Mouse (Mus musculus) forelimb bud, embryonic 11.5 days (tissue): ENCODE data around the gene Rnaset2b.
"Not testable (repeated sequence)": the region's sequence is repeated elsewhere in the genome, so short reads cannot be mapped to it uniquely, and the experiment has no call there.

Experiments used
- DNase-seq: peaks from one replicate; pipeline ENCODE4 v3.0.0-alpha.2; 2012; ENCODE audit warnings: low read depth, low spot score

Gene Rnaset2b

DNA sequence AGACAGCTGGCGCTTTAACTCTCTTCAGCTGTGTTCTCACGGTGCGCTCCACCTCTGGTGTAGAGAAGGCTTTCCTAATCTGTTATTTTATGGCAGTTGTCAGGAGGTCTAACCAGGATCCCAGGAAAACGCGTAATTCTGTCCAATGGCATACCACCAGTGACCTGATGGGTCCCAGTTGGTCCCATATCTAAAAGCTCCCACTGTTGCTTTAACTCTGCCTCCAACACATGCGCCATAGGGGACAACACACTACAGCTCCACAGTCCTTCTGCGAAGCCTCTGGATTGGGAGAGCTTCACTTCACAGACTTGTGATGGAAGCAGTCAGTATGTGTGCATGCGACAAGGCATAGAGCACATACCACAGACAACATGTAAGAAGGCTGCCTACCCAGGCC is 9.7 kb downstream of the Rnaset2b start:
- DNase-seq, result not testable (repeated sequence)

DNA sequence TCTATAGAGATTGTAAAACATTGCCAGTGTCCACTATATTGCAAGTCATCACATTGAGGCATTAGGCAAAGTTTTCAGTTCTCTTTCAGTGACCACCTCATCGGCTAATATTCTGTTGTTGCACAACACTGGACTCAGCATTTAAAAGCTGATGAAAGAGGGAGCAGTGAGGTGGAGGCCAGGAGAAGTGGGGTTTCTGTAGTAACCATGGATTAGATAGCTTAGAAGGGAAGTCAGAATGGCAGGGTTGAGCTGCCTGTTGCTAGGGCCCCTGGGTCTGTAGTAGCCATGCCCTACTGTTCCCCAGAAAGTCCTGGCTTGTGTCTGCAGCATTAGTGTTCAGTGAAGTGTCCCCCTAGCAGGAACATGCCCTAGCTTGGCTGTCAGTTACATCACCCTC is 15.7 kb downstream of the Rnaset2b start:
- not testable (repeated sequence) for DNase-seq

DNA sequence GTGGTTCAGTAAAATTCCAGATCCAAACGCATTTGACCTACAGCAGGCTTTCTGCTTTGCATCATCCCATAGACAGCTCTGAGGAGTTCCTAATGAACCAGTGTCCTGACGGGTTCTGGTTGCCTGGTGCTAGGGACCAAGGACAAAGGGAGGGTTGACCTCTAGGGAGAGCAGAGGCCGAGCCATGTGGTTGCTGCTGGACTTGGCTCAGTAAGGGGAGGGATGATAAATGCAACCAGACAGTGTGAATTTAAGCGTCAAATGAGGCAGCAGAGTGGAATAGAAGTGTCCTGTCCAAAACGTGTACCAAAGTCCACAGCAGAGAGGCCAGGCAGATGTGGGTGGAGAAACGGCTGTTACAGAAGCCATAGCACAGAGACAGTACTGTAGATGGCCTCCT is 25.1 kb downstream of the Rnaset2b start:
- DNase-seq, result not testable (repeated sequence)

DNA sequence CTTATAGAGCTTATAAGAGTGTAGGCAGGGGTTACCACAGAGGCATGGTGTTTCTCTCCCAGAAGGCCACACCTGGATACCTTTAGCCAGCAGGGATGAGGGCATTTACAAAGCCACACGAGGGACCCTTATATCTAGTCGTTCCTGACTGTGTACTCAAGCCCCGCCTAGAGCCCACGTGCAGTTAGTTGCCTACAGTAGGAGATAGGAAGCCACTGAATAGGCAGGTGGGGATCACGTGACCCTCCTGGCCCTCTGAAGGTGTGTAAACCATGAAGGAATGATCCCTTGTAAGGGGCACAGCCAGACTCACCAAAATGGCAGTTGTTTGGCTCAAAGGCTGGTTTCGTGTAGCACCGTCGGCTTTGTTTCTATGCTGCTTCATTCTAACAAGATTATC is 26.4 kb downstream of the Rnaset2b start:
- not testable (repeated sequence) for DNase-seq

DNA sequence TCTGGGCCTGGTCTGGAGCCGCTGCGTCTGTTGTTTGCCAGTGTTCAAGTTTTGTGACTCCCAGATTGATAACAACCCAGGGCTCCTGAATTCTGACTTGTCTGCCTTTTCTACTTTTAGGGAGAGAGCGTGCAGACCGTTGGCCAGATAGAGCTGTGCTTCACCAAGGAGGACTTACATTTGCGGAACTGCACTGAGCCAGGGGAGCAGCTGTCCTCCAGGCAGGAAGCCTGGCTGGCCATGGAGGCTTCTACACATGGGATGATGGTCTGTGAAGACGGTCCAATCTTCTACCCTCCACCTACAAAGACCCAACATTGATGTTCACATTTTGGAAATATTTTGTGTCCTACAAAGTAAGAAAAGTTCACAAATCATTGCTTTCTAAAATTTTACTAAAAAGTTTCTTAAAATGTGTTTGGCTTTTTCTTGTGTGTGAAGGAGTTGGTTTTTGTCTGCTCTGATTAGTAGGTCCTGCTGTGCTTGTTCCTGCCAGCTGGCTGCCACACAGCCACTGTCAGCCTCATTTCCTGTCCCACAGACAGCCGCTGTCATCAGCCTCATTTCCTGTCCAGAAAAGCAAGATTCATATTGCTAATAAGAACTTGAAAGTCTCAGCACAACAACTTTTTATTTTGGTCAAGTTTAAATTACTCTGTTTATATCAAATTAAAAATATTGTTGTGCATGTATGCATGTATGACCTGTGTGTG is 27.5 kb downstream of the Rnaset2b start:
- not testable (repeated sequence) for DNase-seq

DNA sequence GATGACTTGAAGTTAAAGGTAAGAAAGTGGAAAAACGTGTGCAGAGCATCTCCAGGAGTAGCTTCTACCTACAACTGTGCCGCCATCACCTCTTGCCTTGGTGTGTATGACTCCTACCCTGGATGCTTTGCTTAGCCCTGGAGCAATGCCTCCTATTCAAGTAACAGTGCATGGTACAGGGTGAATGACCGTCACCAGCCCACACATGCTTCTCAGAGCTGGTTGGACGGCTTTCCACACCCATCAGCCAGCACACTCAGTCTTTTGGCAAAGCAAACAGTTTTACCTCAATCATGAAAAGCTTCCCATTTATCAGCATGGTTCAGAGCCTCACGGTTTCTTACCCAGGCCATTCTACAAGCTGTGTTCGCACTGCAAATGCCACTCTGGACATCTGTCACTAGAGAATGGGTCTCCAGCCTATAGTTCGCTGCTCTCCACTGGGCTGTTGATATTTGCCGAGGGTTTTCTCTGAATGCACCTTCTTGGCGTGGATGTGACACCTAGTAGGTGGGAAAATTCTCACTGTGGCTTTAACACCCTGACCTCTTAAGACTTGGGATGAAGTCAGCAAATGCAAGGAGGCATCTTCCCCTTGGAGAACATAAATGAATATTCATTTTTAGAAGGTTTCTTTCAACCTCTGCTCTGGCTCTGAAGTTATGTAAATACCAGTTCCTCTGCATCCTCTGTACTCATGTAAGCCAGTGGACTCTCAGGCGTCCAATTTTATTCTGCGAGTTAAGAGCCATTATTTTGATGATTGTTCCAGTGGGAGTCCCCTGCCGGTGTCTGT is 31.6 kb downstream of the Rnaset2b start:
- not testable (repeated sequence) for DNase-seq

DNA sequence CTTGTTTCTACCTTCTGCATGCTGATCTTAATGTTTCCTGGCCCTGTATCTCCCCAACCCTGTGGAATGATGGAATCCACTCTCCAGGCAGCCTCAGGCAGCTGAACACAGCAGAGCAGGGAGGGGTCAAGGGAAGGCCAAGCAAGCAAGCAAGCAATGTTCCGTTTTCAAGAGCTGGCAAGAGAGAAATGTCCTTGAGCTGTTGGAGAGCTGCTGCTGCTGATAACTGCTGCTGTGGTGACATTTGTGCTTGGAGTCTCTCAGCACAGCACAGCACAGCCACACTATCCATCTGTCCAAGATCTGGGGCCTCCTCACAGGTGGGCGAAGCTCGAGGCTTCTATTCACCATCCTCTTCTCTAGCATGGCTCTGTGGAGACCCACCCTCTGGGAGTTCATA is 33.0 kb downstream of the Rnaset2b start:
- not testable (repeated sequence) for DNase-seq

DNA sequence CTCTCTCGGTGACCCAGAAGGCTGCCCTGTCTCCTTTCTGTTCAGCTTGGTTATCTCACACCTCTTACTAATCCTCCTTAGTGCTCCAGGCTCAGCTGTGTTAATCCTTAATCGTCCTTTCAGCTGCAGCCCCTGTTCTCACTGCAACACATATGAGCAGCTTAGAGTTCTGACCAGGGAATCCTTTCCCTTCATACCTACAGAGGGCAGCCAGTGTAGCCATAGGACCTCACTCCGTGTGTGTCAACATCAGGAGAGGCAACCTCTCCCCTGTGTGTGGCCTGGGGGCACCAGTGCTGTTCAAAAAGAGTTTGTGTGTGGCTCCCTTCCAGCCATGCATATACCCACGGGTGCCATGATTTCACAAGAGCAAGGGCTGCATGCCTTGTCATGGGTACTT is 35.2 kb downstream of the Rnaset2b start:
- not testable (repeated sequence) for DNase-seq

DNA sequence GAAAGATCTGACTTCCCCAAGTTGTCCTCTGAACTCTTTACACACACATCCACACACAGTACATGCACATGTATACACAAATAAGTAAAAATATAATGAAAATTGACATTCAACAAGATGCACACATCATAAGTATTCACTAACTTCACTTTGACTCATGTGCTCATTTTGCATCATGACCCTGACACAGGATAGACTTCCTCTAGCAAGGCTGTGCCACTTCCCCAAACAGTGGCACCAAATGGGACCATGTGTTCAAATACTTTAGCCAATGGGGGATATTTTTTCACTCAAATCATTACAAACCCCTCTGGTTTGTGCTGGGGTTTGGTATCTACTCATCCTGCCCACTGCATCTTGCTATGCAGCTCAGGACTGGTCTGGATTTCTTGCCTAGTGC is 38.5 kb downstream of the Rnaset2b start:
- not testable (repeated sequence) for DNase-seq

DNA sequence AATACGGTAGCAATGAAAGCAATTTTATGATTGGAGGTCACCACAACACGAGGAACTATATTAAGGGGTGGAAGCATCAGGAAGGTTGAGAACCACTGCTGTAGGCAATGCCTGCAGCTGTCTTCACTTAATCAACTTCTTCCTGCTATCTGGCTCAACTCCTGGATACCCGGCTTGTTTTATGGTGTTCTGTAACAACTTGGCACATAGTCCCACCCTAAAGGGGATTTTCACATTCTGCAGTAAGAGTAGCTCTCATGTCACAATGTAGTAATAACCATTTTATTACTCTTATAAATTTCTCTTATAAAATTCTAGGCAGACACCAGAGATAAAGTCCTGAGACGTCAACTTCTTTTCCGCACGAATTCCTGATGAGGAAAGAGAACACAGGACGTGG is 39.0 kb downstream of the Rnaset2b start:
- not testable (repeated sequence) for DNase-seq

DNA sequence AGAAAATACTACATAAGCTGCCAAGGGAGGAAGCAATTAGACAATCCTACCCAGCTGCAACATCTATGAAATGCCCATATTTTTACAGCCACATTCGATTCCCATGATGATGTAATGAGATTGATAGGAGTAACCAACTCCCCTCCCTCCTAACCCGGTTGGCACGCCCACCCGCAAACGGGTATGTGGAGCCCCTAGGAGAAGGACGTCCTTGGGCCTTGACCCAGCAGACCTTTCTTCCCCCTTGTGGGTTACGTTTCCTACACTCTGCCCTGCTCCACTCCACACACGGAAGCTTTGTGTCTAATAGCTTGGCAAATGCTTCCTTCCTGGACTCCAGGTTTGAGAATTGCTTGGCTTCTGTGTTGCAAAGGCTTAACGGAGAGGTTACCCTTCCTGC is 39.5 kb downstream of the Rnaset2b start:
- DNase-seq, result not testable (repeated sequence)

DNA sequence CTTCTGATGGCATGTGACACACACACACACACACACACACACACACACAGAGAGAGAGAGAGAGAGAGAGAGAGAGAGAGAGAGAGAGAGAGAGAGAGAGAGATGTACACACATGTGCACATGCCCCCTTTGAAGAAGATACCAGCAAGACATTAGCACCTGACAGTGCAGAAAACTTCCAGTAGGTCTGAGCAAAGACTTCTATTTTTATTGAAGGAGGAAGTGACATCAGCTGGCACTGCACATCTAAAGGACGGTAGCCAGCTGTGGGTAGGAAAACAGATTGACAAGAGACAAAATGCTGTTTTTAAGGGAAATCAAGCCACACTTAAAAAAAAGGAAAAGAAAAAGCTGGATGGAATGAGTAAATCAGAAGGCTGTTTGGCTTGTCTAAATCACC is 43.8 kb downstream of the Rnaset2b start:
- DNase-seq, result not testable (repeated sequence)

DNA sequence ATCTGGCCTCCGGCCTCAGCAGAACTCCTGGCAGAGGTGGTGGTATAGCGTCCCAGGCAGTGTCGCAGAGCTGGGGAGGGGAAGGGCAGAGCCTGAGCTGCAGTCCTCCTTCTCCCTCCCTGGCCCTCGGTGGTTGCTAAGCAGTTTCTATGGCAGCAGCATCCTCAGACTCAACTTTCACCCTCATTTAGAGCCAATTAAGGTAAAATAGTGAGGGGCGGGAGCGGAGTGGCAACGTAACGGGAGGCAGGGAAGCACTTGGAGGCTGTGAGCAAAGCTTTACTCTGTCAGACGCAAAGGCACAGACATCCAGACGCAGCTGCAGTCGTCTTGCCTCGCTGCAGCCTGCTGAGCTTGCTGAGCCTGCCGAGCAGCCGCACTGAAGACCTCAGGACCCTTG is 54.8 kb downstream of the Rnaset2b start, which contains the start of gene Gm1604a:
Gene Gm1604a, plus strand, starts transcription at position 312 of the 400 bp plus-strand sequence.
- DNase-seq, result not testable (repeated sequence)

DNA sequence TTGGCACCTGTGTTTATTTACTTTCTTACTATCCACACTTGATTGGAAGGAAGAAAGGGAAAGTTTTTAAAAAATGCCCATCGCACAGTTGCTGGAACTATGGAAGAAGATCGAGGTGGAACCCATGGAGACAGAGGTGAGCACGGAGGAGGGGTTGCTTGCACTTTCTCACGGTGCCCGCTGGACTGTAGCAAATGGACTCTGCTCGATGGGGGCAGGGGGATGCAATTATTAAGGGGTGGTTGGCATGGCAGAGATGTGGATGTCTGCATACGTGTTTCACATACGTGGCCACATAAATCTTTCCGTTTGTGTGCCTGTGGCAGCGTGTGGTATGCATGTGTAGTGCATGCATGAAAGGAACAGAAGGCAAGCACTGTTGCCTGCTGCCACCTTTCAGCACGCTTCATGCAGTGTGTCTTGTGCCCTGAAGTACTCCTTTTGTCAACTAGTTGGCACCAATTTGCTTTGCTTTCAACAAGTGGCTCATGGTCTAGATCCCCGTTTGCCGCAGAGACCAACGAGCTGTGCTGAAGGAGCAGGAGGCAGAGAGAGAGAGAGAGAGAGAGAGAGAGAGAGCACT is 55.4 kb downstream of the Rnaset2b start:
- DNase-seq, result not testable (repeated sequence)

DNA sequence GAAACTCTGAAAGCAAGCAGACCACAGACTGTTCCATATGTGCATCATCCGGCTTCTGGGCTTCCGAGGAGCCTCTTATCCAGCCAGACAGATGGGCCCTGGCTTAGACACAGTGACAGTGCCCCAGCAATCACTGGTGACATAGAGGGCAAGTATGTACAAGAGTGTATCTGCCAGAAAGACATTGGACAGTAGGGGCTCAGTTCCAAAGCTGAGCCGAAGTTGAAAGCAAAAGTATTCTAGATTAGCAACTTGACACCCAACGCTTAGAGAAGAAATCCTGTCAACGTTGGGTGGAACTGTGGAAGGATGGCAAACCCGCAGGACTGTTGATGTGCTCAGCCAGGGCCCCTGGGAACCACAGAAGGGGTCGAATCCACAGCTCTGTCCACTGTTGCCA is 59.8 kb downstream of the Rnaset2b start:
- DNase-seq, result not testable (repeated sequence)

DNA sequence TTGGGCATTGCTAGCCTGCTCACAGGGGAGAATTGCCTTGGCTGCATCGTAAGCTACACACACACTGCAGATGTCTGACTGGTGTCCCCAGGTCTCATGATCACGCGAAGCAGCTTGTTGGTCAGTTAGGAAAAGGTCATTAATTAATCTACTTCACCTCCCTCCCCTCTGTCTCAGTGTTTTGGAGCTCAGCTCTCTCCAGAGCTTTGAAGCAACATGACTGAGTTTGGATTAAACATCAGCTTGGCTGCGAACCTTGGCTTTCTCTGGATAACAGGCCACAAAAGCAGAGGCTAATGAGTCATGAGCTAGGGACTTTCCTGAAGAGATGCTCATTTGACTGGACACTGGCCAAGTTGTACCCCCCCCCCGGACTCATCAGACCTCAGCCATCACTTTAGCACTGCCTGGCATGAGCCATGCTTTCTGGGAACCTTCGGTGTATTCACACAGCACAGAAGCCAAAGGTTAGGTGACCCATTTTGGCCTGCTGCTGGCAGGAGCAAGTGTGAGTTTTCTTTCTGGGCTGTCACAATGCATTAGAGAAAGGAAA is 60.3 kb downstream of the Rnaset2b start:
- DNase-seq, result not testable (repeated sequence)

DNA sequence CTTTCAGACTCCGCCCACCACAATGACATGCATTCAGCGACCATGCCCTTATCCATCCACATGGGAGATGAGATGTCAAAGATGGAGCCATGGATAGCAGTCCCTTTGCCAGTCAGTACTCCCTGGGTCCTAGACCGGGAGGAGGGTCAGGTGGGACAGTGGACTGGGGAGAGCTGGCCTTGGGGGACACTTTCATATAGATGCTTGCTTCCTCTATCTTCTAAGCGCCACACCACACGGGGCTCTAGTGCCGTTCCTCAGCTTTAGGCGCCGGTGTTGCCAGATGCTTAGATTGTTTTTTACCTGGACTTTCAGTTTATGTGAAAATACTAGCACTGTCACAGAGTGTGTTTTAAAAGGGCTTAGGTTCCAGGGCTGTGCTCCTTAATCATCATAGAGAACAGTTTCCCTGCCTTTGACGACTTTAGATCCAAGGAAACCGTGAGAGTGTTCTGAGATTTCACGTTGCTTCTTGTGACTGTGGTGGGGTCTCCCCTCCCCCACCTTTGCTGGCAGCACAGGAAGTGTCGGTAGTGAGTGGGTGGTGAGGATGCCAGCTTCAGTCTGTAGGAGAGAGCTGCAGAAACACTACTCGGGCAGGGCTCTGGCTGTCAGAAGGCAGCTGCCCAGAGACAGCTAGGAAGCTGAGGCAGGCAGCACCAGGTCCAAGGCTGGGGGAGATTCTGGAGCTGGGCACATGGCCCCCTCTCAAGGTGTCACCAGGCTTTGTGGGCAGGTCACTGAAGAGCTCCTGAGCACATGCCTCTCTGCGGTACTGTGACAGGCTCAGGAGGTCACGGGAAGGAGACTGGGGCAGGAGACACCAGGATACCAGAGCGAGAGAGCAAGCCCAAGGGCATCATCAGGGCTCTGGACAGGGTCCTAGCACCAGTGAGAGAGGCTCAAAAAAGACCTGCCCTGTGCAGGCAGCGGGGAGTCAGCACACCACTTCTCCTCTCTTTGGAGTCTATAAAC is 63.0 kb downstream of the Rnaset2b start:
- not testable (repeated sequence) for DNase-seq
